Mouse (Mus musculus) stomach, postnatal 0 days (tissue): Measurements from ENCODE around the gene Zdbf2. TPM values are rescaled to one million over a fixed set of nuclear protein-coding genes. Genes with fewer than 3 reads are reported as not detected.

Experiments used
- ATAC-seq: fragments of 200-750 bp; cut with Nextera tagmentation; 2 replicates; pipeline ENCODE4 v1.8.0; 2017; ENCODE audit not compliant: low FRiP score, low TSS enrichment
- DNase-seq: peaks from one replicate; pipeline ENCODE4 v3.0.0-alpha.2; 2016; ENCODE audit warnings: low spot score
- H3K27ac ChIP-seq: fragments of 300-500 bp; sonication (generic); replicated peaks from 2 replicates; pipeline ENCODE4 v1.5.1; 2014; ENCODE audit warnings: mild to moderate bottlenecking, control low read depth
- H3K27me3 ChIP-seq: fragments of 300-500 bp; sonication (generic); 2 replicates; pipeline ENCODE4 v1.6.1; 2014; ENCODE audit warnings: low read length; ENCODE audit not compliant: control insufficient read depth, insufficient read depth
- H3K36me3 ChIP-seq: fragments of 300-500 bp; sonication (generic); 2 replicates; pipeline ENCODE4 v1.6.1; 2014; ENCODE audit warnings: low read length, mixed read lengths; ENCODE audit not compliant: control insufficient read depth, insufficient read depth
- H3K4me1 ChIP-seq: fragments of 300-500 bp; sonication (generic); replicated peaks from 2 replicates; pipeline ENCODE4 v1.6.1; 2014; ENCODE audit warnings: antibody characterized with exemption; ENCODE audit not compliant: control insufficient read depth, insufficient read depth
- H3K4me2 ChIP-seq: fragments of 300-500 bp; sonication (generic); replicated peaks from 2 replicates; pipeline ENCODE4 v1.6.1; 2014; ENCODE audit warnings: low read depth, mild to moderate bottlenecking, control low read depth, moderate library complexity
- H3K4me3 ChIP-seq: fragments of 300-500 bp; sonication (generic); 2 replicates; pipeline ENCODE4 v1.5.1; 2014; ENCODE audit warnings: low read depth, low read length, control low read depth
- H3K9ac ChIP-seq: fragments of 300-500 bp; sonication (generic); 2 replicates; pipeline ENCODE4 v1.6.1; 2014; ENCODE audit warnings: mild to moderate bottlenecking, low read length, control low read depth, mixed read lengths
- H3K9me3 ChIP-seq: fragments of 300-500 bp; sonication (generic); 2 replicates; pipeline ENCODE4 v1.6.1; 2016; ENCODE audit warnings: low read length; ENCODE audit not compliant: control insufficient read depth
- CTCF ChIP-seq: IDR thresholded peaks from 2 replicates; pipeline ENCODE4 v1.5.1; 2016; ENCODE audit warnings: antibody characterized with exemption, low read depth, mild to moderate bottlenecking, moderate library complexity
- EP300 ChIP-seq: optimal IDR thresholded peaks from 2 replicates; pipeline ENCODE3; 2016; ENCODE audit warnings: antibody characterized with exemption
- WGBS: fragments of 180-500 bp; shearing (Covaris S2); extraction: QIAGEN DNeasy Blood & Tissue Kit; methylation state at CpG from one replicate; pipeline ENCODE4 v1.1.7; 2014; 5-methylcytosine and 5-hydroxymethylcytosine counted together
- polyA plus RNA-seq: library from polyadenylated mRNA; unstranded; fragments of >200 nt; fragmentation: Nextera tagmentation; extraction: Ambion mirVana; gene quantifications from 2 replicates; pipeline ENCODE4 v1.2.1, GENCODE M21; 2015

Zdbf2 gene
- polyA plus RNA-seq = 2.2 and 2.3 TPM in 2 replicates

GRCm38 (mm10) chr1:63272741-63273338 lies at the start of gene Zdbf2:
Zdbf2 (plus strand) TSS chr1:63273265.
- H3K9me3 ChIP-seq = no peaks in the 10 kb centered on the region
- DNase-seq = peak; percentile 40
- under 1% methylated on average over 41 of the region's 49 CpGs for WGBS
- ATAC-seq = peak; percentile 80
- peaks cover 3% of the 10 kb centered on the region; the same call in 1 of the 2 replicates for H3K27me3 ChIP-seq
- H3K9ac ChIP-seq = peak within 1 kb of the TSS; percentile 51
- TF ChIP-seq EP300 (no peak), CTCF (no peak)
- H3K27ac ChIP-seq = peak within 1 kb of the TSS; percentile 45; the same call in 1 of the 2 replicates
- peak within 1 kb of the TSS; percentile 54 for H3K4me3 ChIP-seq
- no peaks in the 10 kb centered on the region for H3K36me3 ChIP-seq
- peak within 1 kb of the TSS; percentile 72 for H3K4me2 ChIP-seq
- H3K4me1 ChIP-seq = no peaks in the 10 kb centered on the region

GRCm38 (mm10) chr1:63225009-63225408 lies 48.1 kb upstream of the Zdbf2 start:
- Histone ChIP-seq H3K36me3 (no peaks in the 10 kb centered on the region), H3K27ac (no peak overlapping the region), H3K4me2 (no peak overlapping the region), H3K4me1 (no peaks in the 10 kb centered on the region), H3K4me3 (no peak overlapping the region), H3K9ac (no peak overlapping the region), H3K9me3 (no peaks in the 10 kb centered on the region), H3K27me3 (no peaks in the 10 kb centered on the region)
- DNase-seq = no peak
- WGBS = 65% methylated on average over 4 of the region's 4 CpGs
- no peak for ATAC-seq
- TF ChIP-seq CTCF = no peak
- no peak for TF ChIP-seq EP300

DNA sequence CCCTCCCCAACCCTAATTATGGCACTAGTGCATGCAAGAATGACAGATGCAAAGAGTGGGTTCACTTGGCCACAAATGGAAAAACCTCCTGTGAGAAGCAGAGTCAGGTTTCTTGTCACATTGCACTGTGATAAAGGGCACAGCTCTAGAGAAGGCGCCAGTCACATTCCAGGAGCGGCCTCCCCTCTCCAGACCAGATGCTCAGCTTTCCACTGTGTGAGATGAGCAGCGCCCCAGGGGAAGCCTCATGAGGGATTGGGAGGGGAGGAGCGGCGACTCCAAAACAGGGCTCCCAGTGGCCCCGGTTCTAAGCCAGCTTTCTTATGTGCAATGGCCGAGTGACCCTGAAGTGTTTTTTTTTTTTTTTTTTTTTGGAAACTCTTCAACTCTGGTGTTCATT lies 47.2 kb upstream of the Zdbf2 start:
- TF ChIP-seq CTCF (no peak), EP300 (no peak)
- Histone ChIP-seq H3K4me2 (no peak overlapping the region), H3K9ac (no peak overlapping the region), H3K27ac (no peak overlapping the region), H3K9me3 (no peaks in the 10 kb centered on the region), H3K4me1 (no peaks in the 10 kb centered on the region), H3K27me3 (no peaks in the 10 kb centered on the region), H3K4me3 (no peak overlapping the region), H3K36me3 (no peaks in the 10 kb centered on the region)
- DNase-seq = no peak
- ATAC-seq = no peak
- WGBS = 11% methylated on average over 7 of the region's 7 CpGs

DNA sequence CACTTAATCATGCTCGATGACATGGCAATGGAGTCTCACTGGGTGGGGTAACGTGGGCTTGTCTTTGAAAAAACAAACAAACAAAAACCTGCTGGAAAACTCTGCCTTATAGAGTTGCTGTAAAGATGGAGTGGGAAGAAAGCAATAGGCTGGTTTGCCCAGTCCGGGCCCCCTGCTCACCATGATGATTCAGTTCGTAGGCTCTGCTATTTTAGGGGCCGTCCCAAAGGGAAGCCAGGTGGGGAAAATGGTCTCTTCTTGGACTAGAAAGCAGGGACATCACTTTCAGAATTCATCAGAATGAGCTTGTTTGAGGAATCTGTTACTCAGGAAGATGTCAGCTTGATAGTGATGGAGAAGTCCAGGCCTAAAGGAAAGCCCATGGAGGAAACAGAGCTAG lies 45.8 kb upstream of the Zdbf2 start:
- H3K9ac ChIP-seq = no peak overlapping the region
- no peaks in the 10 kb centered on the region for H3K27me3 ChIP-seq
- no peak overlapping the region for H3K27ac ChIP-seq
- no peak overlapping the region for H3K4me3 ChIP-seq
- no peaks in the 10 kb centered on the region for H3K36me3 ChIP-seq
- TF ChIP-seq EP300 = no peak
- no peak for TF ChIP-seq CTCF
- 70% methylated on average over 5 of the region's 5 CpGs for WGBS
- H3K4me1 ChIP-seq = no peaks in the 10 kb centered on the region
- ATAC-seq (no peak), DNase-seq (no peak)
- no peak overlapping the region for H3K4me2 ChIP-seq
- H3K9me3 ChIP-seq = no peaks in the 10 kb centered on the region

DNA sequence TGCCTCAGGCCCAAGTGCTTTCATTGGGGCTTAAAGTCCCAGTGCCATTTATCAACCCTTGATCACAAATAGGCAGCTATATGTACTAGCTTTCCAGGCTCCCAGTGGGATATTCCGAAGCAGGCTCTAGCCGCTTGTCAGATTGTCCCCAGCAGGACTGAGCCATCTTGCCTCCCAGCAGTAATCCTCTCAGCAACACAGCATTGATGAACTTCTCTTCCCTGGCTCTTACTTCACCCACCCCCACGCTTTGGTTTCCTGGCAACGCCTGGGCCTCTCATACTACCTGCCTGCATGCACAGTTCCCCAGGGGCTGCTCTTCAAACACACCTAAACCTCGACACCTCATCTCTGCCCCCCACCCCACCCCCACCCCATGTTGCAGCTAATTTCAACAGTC lies 35.7 kb upstream of the Zdbf2 start:
- no peaks in the 10 kb centered on the region for H3K9me3 ChIP-seq
- WGBS = 18% methylated on average over 5 of the region's 5 CpGs
- no peaks in the 10 kb centered on the region for H3K27me3 ChIP-seq
- no peaks in the 10 kb centered on the region for H3K36me3 ChIP-seq
- no peak overlapping the region for H3K9ac ChIP-seq
- DNase-seq = no peak
- H3K4me3 ChIP-seq = no peak overlapping the region
- no peak overlapping the region for H3K4me2 ChIP-seq
- H3K4me1 ChIP-seq = no peaks in the 10 kb centered on the region
- no peak overlapping the region for H3K27ac ChIP-seq
- TF ChIP-seq EP300 = no peak
- no peak for TF ChIP-seq CTCF
- no peak for ATAC-seq

- Histone ChIP-seq H3K27me3 (no peaks in the 10 kb centered on the region), H3K27ac (no peak overlapping the region), H3K9ac (no peak overlapping the region), H3K4me2 (no peak overlapping the region), H3K4me3 (no peak overlapping the region), H3K4me1 (no peaks in the 10 kb centered on the region), H3K36me3 (no peaks in the 10 kb centered on the region), H3K9me3 (no peaks in the 10 kb centered on the region)
- ATAC-seq (no peak), DNase-seq (no peak)
- TF ChIP-seq CTCF (no peak), EP300 (no peak)
- WGBS = 54% methylated on average over 4 of the region's 4 CpGs
Measured at GRCm38 (mm10) chr1:63239305-63239704, 33.8 kb upstream of the Zdbf2 start.
